Mouse (Mus musculus) macrophage (primary cell): ENCODE results near the gene Xlr5a. TPM values are rescaled to one million over a fixed set of nuclear protein-coding genes. Genes with fewer than 3 reads are reported as not detected.
"Not testable (repeated sequence)": the region's sequence is repeated elsewhere in the genome, so short reads cannot be mapped to it uniquely, and the experiment has no call there.

ENCODE experiments used
- H3K27ac ChIP-seq: fragments of 350-480 bp; formaldehyde crosslinking; 2 replicates; pipeline ENCODE4 v1.9.0; 2021
- H3K36me3 ChIP-seq: fragments of 350-480 bp; formaldehyde crosslinking; 2 replicates; pipeline ENCODE4 v1.9.0; 2021; ENCODE audit errors: inconsistent target
- H3K4me3 ChIP-seq: fragments of 350-480 bp; formaldehyde crosslinking; 2 replicates; pipeline ENCODE4 v1.9.0; 2021; ENCODE audit errors: inconsistent target
- H3K79me2 ChIP-seq: fragments of 350-480 bp; formaldehyde crosslinking; 2 replicates; pipeline ENCODE4 v1.9.0; 2021; ENCODE audit errors: inconsistent target
- WGBS: methylation state at CpG from one replicate; pipeline ENCODE4 v1.1.7; 2026; ENCODE audit warnings: inconsistent platforms; ENCODE audit not compliant: missing documents; 5-methylcytosine and 5-hydroxymethylcytosine counted together
- polyA plus RNA-seq: library from polyadenylated mRNA; stranded (reverse); fragments of 250-400 nt; gene quantifications from 3 replicates; pipeline ENCODE4 v1.2.4, GENCODE M21; 2018; ENCODE audit warnings: inconsistent platforms

Gene Xlr5a
- polyA plus RNA-seq, 1 experiment from 2014 or later = not detected

DNA sequence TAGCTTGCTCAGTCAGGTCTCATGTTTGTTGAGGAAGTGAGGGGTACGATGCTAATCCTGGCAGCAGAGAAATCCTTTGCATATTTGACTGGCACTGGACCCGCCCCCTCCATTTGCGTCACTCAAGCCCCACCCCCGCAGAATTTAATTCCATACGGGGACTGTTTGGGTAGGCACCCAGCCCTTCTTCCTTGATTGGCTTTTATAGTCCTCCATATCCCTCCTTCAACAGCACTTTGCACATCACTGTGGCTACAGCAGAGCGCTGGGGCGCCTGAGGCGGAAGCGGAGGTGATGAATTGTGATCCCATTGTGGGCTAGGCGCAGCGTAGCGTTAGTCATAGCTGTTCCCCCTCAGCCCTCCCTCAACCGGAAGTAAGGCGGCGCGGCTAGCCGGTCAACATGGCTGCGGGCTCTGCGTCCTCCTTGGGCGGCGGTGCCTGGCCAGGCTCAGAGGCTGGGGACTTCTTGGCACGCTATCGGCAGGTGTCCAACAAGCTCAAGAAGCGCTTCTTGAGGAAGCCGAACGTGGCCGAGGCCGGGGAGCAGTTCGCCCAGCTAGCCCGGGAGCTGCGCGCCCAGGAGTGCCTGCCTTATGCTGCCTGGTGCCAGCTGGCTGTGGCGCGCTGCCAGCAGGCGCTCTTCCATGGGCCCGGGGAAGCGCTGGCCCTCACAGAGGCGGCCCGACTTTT is 64.7 kb downstream of the Xlr5a start, which contains the start of gene F8a:
TSS of gene F8a (plus strand) at position 378 of the 692 bp plus-strand sequence.
- 24% methylated on average over 39 of the region's 39 CpGs for WGBS

DNA sequence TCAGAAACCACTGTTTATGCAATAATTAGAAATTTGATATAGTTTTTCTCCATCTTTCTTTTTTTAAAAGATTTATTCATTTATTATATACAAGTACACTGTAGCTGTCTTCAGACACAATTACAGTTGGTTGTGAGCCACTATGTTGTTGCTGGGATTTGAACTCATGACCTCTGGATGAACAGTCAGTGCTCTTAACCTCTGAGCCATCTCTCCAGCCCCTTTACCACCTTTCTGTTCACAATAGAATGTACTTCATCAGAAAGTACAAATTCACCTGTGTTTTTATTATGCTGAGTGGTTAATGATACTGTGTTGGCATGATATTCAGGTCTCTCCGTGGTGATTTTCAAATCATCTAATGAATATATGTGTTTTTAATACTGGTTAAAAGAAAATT is 67.4 kb downstream of the Xlr5a start:
- 70% methylated on average over 1 of the region's 1 CpGs for WGBS
- H3K36me3 ChIP-seq = no peaks in the 10 kb centered on the region

More for the DNA sequence above, 64.7 kb downstream of the Xlr5a start, which contains the start of gene F8a:
- H3K36me3 ChIP-seq = no peaks in the 10 kb centered on the region
- peaks cover 9% of the 10 kb centered on the region; the same call in 1 of the 2 replicates for H3K79me2 ChIP-seq
- peak within 1 kb of the TSS; percentile 40 for H3K27ac ChIP-seq
- H3K4me3 ChIP-seq = peak within 1 kb of the TSS; percentile 31

DNA sequence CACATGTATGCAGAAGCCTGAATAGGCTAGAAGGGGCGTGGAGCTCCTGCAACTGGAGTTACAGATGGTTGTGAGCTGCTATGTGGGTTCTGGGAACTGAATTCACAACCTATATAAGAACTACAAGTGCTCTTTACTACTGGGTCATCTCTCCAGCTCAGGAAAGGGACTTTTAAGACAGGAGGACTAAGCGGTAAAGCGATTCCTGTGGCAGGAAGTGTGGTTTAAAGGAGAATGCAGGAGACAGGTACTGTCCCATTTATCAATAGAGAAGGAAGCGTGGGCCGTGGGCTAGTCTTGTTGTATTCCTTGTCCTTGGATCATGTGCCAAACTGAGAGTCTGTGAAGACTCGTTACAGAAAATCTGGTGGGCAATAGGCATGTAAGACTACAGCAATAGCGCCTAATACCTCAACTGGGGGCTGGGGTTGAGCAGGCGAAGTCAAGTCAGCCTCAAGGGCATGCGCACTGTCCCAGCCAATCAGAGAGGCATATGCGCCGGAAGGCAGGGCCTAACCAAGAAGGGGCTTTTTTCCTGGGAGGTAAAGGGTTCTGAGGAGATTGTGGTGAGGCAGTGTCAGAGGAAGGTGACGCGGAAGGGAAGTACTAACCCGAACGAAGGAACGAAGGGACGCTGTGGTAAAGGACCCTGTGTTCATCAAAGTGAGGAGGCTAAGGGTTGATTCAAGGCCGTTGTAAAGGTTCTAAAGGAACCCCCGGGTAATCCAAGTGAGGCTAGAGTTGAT is 78.8 kb downstream of the Xlr5a start, which contains the start of gene Xlr4b:
TSS of gene Xlr4b (plus strand) at position 515 of the 746 bp plus-strand sequence.
- 42% methylated on average over 3 of the region's 19 CpGs for WGBS
- not testable (repeated sequence) for H3K4me3 ChIP-seq, H3K36me3 ChIP-seq, H3K79me2 ChIP-seq, H3K27ac ChIP-seq

More for the DNA sequence above, 67.4 kb downstream of the Xlr5a start:
- no peak overlapping the region for H3K27ac ChIP-seq
- peaks cover 9% of the 10 kb centered on the region; the same call in 1 of the 2 replicates for H3K79me2 ChIP-seq
- H3K4me3 ChIP-seq = no peak overlapping the region

DNA sequence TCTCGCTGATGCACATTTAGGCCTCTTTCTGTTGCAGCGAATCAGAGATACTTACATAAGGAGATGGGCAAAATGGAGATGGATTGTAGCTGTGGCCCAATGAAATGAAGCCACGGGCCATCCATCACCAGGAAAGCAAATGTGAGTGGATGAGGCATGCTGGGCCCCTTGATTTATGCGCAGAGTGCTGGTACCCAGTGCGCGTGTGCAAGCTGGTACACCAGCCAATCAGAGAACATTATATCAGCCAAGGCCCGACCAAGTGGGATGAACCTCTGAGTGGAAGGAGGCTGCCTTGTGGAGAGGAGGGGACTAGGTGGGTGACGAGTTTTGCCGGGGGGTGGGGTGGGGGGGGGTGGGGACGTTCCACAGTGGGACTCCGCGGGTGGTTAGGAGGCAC is 100.8 kb downstream of the Xlr5a start, which contains the start of gene Xlr3b:
TSS of gene Xlr3b (plus strand) at position 274 of the 400 bp plus-strand sequence.
- not testable (repeated sequence) for H3K36me3 ChIP-seq, H3K79me2 ChIP-seq, H3K27ac ChIP-seq, H3K4me3 ChIP-seq
- WGBS = 90% methylated on average over 7 of the region's 12 CpGs

DNA sequence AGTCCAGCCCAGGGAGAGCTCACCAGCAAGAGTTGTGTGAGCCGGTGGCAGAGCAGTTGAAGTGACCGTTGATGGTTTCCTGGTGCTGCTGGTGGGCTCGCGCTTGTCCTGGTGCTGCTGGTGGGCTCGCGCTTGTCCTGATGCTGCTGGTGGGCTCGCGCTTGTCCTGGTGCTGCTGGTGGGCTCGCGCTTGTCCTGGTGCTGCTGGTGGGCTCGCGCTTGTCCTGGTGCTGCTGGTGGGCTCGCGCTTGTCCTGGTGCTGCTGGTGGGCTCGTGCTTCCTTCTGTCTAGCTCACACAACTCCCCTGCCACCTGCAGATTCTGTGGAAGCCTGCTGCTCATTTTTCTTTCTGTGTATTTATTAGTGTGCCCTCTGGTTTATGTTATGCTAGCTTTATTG is 115.9 kb downstream of the Xlr5a start, which contains the start of gene Spin2d:
TSS of gene Spin2d (minus strand) at position 101 of the 400 bp plus-strand sequence.
- not testable (repeated sequence) for H3K79me2 ChIP-seq, H3K27ac ChIP-seq, H3K4me3 ChIP-seq, H3K36me3 ChIP-seq
- no CpG with 5 or more reads among the region's 15 CpGs for WGBS

DNA sequence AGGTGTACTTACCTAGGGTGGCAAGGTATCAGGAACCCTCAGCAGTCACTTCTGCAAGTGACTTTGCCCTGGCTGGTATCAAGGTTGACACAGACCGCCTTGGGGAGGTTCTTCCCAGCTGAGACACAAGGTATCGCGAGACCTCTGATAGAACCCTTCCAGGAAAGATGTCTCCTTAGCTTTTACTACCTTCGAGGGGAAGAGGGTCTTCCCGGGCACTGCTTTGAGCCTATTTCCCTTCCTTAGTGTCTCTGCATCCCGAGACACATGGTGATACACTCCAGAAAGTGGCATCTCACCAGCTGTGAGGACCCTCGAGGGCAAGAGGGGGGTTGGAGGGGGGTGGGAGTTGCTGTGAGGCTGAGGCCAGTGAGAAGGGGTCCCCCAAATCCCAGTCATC is 143.4 kb downstream of the Xlr5a start, which contains the start of gene DXBay18:
TSS of gene DXBay18 (minus strand) at position 101 of the 400 bp plus-strand sequence.
- H3K27ac ChIP-seq, H3K36me3 ChIP-seq, H3K4me3 ChIP-seq, H3K79me2 ChIP-seq: not testable (repeated sequence)
- WGBS = no CpG with 5 or more reads among the region's 7 CpGs

DNA sequence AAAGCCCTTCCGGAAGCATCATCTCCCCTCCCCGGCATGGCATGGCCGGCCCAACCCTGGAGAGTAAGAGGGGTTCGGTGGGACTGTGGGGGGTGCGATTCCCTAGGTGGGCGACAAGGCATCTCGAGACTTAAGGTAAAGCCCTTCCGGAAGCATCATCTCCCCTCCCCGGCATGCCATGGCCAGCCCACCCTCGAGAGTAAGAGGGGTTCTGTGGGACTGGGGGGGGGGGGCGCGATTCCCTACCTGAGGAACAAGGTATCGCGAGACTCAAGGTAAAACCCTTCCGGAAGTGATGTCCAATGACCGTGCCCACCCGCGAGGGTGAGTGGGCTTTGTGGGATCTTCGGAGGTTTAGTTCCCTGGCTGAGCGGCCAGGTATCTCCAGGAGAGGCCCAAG is 144.3 kb downstream of the Xlr5a start, which contains the start of gene Xlr5b:
TSS of gene Xlr5b (plus strand) at position 301 of the 400 bp plus-strand sequence.
- not testable (repeated sequence) for H3K4me3 ChIP-seq, H3K36me3 ChIP-seq, H3K27ac ChIP-seq, H3K79me2 ChIP-seq
- WGBS = no CpG with 5 or more reads among the region's 20 CpGs

DNA sequence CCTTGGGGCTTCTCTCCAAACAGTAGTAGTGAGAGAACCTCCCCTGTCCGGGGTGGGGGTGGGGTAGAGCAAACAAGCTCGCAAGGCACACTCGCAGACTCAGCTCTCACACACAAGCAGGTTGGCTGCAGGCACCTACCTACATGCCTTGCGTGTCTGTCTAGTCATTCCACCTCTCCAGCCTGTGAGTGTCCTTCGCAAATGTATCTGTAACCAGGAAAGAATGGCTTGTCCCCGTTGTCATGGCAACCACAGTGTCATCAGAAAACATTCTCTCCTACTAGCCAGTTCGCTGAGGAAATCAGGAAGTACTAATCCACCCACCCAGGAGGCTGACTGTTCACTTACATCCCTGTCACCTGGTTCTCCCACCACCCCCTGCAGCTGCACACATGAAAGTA is 149.6 kb downstream of the Xlr5a start:
- not testable (repeated sequence) for H3K79me2 ChIP-seq, H3K4me3 ChIP-seq, H3K36me3 ChIP-seq, H3K27ac ChIP-seq
- WGBS = no CpG with 5 or more reads among the region's 7 CpGs

DNA sequence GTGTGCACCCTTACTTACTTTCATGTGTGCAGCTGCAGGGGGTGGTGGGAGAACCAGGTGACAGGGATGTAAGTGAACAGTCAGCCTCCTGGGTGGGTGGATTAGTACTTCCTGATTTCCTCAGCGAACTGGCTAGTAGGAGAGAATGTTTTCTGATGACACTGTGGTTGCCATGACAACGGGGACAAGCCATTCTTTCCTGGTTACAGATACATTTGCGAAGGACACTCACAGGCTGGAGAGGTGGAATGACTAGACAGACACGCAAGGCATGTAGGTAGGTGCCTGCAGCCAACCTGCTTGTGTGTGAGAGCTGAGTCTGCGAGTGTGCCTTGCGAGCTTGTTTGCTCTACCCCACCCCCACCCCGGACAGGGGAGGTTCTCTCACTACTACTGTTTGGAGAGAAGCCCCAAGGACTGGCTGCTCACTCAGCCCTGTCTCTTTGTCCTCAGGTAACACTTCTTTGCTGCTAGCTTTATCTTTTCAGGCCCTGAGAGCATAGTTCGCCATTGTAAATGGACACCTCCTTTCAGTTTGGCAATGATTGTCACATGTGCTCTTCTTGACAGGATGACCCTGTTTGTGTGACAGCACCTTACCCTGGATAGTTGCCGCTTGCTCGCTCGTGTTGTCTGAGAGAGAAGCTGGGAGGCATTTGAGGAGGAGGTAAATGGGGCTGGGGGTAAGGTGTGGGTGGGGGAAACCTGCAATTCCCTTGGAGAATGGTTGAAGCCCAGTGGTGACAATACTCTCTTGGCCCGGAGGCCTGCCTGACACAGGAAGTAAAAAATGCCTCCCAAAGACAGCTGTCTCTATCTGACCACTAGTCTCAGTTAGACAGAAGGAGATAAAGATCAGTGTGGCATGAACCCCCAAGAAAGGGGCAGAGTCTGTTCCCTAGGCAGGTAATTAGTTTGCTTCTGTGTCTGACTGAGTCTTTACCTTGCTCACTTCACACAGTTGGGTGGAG is 169.6 kb downstream of the Xlr5a start:
- H3K27ac ChIP-seq, H3K79me2 ChIP-seq, H3K36me3 ChIP-seq, H3K4me3 ChIP-seq: not testable (repeated sequence)
- no CpG with 5 or more reads among the region's 12 CpGs for WGBS

DNA sequence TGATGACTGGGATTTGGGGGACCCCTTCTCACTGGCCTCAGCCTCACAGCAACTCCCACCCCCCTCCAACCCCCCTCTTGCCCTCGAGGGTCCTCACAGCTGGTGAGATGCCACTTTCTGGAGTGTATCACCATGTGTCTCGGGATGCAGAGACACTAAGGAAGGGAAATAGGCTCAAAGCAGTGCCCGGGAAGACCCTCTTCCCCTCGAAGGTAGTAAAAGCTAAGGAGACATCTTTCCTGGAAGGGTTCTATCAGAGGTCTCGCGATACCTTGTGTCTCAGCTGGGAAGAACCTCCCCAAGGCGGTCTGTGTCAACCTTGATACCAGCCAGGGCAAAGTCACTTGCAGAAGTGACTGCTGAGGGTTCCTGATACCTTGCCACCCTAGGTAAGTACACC is 176.0 kb downstream of the Xlr5a start, which contains the start of gene Gm14685:
TSS of gene Gm14685 (plus strand) at position 301 of the 400 bp plus-strand sequence.
- WGBS = no CpG with 5 or more reads among the region's 7 CpGs
- not testable (repeated sequence) for H3K27ac ChIP-seq, H3K4me3 ChIP-seq, H3K79me2 ChIP-seq, H3K36me3 ChIP-seq

DNA sequence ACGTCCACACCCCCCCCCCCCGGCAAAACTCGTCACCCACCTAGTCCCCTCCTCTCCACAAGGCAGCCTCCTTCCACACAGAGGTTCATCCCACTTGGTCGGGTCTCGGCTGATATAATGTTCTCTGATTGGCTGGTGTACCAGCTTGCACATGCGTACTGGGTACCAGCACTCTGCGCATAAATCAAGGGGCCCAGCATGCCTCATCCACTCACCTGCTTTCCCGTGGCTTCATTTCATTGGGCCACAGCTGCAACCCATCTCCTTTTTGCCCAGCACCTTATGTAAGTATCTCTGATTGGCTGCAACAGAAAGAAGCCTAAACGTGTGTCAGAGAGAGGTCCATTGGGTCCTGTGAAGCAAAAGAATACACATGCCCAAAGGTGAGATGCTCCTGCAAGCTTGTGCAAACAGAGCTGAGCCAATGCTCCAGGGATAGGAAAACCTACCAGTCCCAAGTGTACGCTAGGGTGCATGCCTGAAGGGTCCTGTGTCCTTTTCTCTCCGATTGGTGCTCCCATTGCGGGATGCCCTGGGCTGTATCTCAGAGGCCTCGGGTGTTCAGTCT is 195.8 kb downstream of the Xlr5a start, which contains the start of gene Xlr3a:
TSS of gene Xlr3a (minus strand) at position 155 of the 568 bp plus-strand sequence.
- H3K79me2 ChIP-seq, H3K27ac ChIP-seq, H3K4me3 ChIP-seq, H3K36me3 ChIP-seq: not testable (repeated sequence)
- WGBS = 86% methylated on average over 13 of the region's 13 CpGs

DNA sequence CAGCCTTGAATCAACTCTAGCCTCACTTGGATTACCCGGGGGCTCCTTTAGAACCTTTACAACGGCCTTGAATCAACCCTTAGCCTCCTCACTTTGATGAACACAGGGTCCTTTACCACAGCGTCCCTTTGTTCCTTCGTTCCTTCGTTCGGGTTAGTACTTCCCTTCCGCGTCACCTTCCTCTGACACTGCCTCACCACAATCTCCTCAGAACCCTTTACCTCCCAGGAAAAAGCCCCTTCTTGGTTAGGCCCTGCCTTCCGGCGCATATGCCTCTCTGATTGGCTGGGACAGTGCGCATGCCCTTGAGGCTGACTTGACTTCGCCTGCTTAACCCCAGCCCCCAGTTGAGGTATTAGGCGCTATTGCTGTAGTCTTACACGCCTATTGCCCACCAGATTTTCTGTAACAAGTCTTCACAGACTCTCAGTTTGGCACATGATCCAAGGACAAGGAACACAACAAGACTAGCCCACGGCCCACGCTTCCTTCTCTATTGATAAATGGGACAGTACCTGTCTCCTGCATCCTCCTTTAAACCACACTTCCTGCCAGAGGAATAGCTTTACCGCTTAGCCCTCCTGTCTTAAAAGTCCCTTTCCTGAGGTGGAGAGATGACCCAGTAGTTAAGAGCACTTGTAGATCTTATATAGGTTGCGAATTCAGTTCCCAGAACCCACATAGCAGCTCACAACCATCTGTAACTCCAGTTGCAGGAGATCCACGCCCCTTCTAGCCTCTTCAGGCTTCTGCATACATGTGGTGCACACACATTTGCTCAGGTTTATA is 210.3 kb downstream of the Xlr5a start, which contains the start of gene Xlr4a:
TSS of gene Xlr4a (minus strand) at position 212 of the 789 bp plus-strand sequence.
- H3K79me2 ChIP-seq, H3K27ac ChIP-seq, H3K36me3 ChIP-seq, H3K4me3 ChIP-seq: not testable (repeated sequence)
- 52% methylated on average over 11 of the region's 19 CpGs for WGBS

DNA sequence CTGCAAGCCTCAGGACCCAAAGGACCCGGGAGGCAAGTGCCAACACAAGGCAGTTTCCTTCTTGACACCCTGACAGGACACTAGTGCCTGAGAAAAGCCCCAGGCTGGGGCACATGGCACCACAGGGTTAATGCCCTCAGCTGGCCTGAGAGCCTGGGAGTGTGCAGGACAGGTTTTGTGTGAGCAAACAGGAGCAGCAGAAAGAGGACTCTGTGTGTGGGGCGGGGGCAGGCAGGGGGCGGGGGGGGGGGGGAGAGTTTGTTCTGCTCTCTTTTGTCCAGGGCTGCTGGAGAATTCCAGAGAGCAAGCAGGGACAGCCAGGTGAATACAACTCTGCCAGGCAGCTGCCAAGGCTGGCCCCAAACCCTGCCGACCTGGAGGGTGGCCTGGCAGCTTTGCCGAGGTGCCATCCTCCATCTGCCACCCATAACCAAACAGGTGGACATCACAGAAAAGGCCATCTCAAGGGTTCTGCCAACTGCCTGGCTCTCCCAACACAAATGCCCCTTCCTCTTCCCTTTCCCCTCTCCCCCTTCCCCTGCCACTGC is 225.9 kb downstream of the Xlr5a start:
- not testable (repeated sequence) for H3K4me3 ChIP-seq, H3K27ac ChIP-seq, H3K36me3 ChIP-seq, H3K79me2 ChIP-seq
- WGBS = no CpG with 5 or more reads among the region's 5 CpGs
